Mouse (Mus musculus): ENCODE results near the gene Gstp1. TPM values are rescaled to one million over a fixed set of nuclear protein-coding genes. Genes with fewer than 3 reads are reported as not detected.

Gene Gstp1
- total and polyA plus RNA-seq, 2 experiments from 2014 or later: 245 to 642 TPM

- no peaks in the 10 kb centered on the region for H3K4me1 ChIP-seq (ENCODE audit: insufficient read depth)
- ATAC-seq: no peak
- no peaks in the 10 kb centered on the region for H3K9me3 ChIP-seq (ENCODE audit: low read length)
- H3K9ac ChIP-seq: no peak overlapping the region
- TF ChIP-seq CTCF (IDR thresholded peaks at IDR 0.05; ENCODE audit: low read depth): no peak
- H3K27me3 ChIP-seq (ENCODE audit: insufficient read depth, low read length): no peaks in the 10 kb centered on the region
- no peak for DNase-seq
- H3K4me2 ChIP-seq (ENCODE audit: low read depth): no peak overlapping the region
- H3K36me3 ChIP-seq (ENCODE audit: insufficient read depth): no peaks in the 10 kb centered on the region
- WGBS: 64% methylated on average over 15 of the region's 15 CpGs
- H3K27ac ChIP-seq (ENCODE audit: low read depth, low read length): no peak overlapping the region
- no peak overlapping the region for H3K4me3 ChIP-seq (ENCODE audit: low read depth, low read length)
Measured at GRCm38 (mm10) chr19:4055947-4056693, 18.3 kb upstream of the Gstp1 start.

GRCm38 (mm10) chr19:4055216-4055946, 17.6 kb upstream of the Gstp1 start:
- H3K9me3 ChIP-seq (ENCODE audit: low read length): no peaks in the 10 kb centered on the region
- WGBS: 69% methylated on average over 8 of the region's 8 CpGs
- no peak for TF ChIP-seq CTCF (IDR thresholded peaks at IDR 0.05; ENCODE audit: low read depth)
- H3K4me3 ChIP-seq (ENCODE audit: low read depth, low read length): no peak overlapping the region
- no peak overlapping the region for H3K9ac ChIP-seq
- no peak for DNase-seq
- H3K4me1 ChIP-seq (ENCODE audit: insufficient read depth): no peaks in the 10 kb centered on the region
- ATAC-seq: no peak
- H3K4me2 ChIP-seq (ENCODE audit: low read depth): no peak overlapping the region
- no peaks in the 10 kb centered on the region for H3K36me3 ChIP-seq (ENCODE audit: insufficient read depth)
- no peaks in the 10 kb centered on the region for H3K27me3 ChIP-seq (ENCODE audit: insufficient read depth, low read length)
- no peak overlapping the region for H3K27ac ChIP-seq (ENCODE audit: low read depth, low read length)

- DNase-seq (no peak), ATAC-seq (no peak)
- H3K9ac ChIP-seq: no peak overlapping the region
- H3K27me3 ChIP-seq (ENCODE audit: insufficient read depth, low read length): no peaks in the 10 kb centered on the region
- H3K27ac ChIP-seq (ENCODE audit: low read depth, low read length): no peak overlapping the region
- H3K36me3 ChIP-seq (ENCODE audit: insufficient read depth): no peaks in the 10 kb centered on the region
- no peak overlapping the region for H3K4me2 ChIP-seq (ENCODE audit: low read depth)
- H3K4me3 ChIP-seq (ENCODE audit: low read depth, low read length): no peak overlapping the region
- TF ChIP-seq CTCF (IDR thresholded peaks at IDR 0.05; ENCODE audit: low read depth): no peak
- no peaks in the 10 kb centered on the region for H3K9me3 ChIP-seq (ENCODE audit: low read length)
- 86% methylated on average over 5 of the region's 5 CpGs for WGBS
- H3K4me1 ChIP-seq (ENCODE audit: insufficient read depth): no peaks in the 10 kb centered on the region
Measured at GRCm38 (mm10) chr19:4054613-4055012, 16.8 kb upstream of the Gstp1 start.

GRCm38 (mm10) chr19:4052516-4053030, 14.8 kb upstream of the Gstp1 start:
- Histone ChIP-seq H3K4me1 (ENCODE audit: insufficient read depth) (no peaks in the 10 kb centered on the region), H3K9me3 (ENCODE audit: low read length) (no peaks in the 10 kb centered on the region), H3K27me3 (ENCODE audit: insufficient read depth, low read length) (no peaks in the 10 kb centered on the region), H3K36me3 (ENCODE audit: insufficient read depth) (no peaks in the 10 kb centered on the region), H3K4me3 (ENCODE audit: low read depth, low read length) (no peak overlapping the region), H3K27ac (ENCODE audit: low read depth, low read length) (no peak overlapping the region), H3K4me2 (ENCODE audit: low read depth) (no peak overlapping the region), H3K9ac (no peak overlapping the region)
- no peak for TF ChIP-seq CTCF (IDR thresholded peaks at IDR 0.05; ENCODE audit: low read depth)
- ATAC-seq (no peak), DNase-seq (no peak)
- 85% methylated on average over 5 of the region's 5 CpGs for WGBS

GRCm38 (mm10) chr19:4051741-4052515, 14.1 kb upstream of the Gstp1 start:
- no peaks in the 10 kb centered on the region for H3K4me1 ChIP-seq (ENCODE audit: insufficient read depth)
- no peak overlapping the region for H3K27ac ChIP-seq (ENCODE audit: low read depth, low read length)
- no peak overlapping the region for H3K4me2 ChIP-seq (ENCODE audit: low read depth)
- WGBS: 53% methylated on average over 10 of the region's 10 CpGs
- no peaks in the 10 kb centered on the region for H3K36me3 ChIP-seq (ENCODE audit: insufficient read depth)
- no peak overlapping the region for H3K4me3 ChIP-seq (ENCODE audit: low read depth, low read length)
- no peaks in the 10 kb centered on the region for H3K27me3 ChIP-seq (ENCODE audit: insufficient read depth, low read length)
- peak; percentile 72 for TF ChIP-seq CTCF (IDR thresholded peaks at IDR 0.05; ENCODE audit: low read depth)
- ATAC-seq (no peak), DNase-seq (peak; percentile 31)
- no peak overlapping the region for H3K9ac ChIP-seq
- no peaks in the 10 kb centered on the region for H3K9me3 ChIP-seq (ENCODE audit: low read length)

- no peak overlapping the region for H3K4me3 ChIP-seq (ENCODE audit: low read depth, low read length)
- no peak overlapping the region for H3K27ac ChIP-seq (ENCODE audit: low read depth, low read length)
- ATAC-seq (no peak), DNase-seq (no peak)
- H3K36me3 ChIP-seq (ENCODE audit: insufficient read depth): no peaks in the 10 kb centered on the region
- 96% methylated on average over 5 of the region's 5 CpGs for WGBS
- TF ChIP-seq CTCF (IDR thresholded peaks at IDR 0.05; ENCODE audit: low read depth): no peak; the same call in 1 of the 2 replicates
- H3K9me3 ChIP-seq (ENCODE audit: low read length): no peaks in the 10 kb centered on the region
- H3K4me2 ChIP-seq (ENCODE audit: low read depth): no peak overlapping the region
- H3K4me1 ChIP-seq (ENCODE audit: insufficient read depth): no peaks in the 10 kb centered on the region
- no peak overlapping the region for H3K9ac ChIP-seq
- no peaks in the 10 kb centered on the region for H3K27me3 ChIP-seq (ENCODE audit: insufficient read depth, low read length)
Measured at GRCm38 (mm10) chr19:4051016-4051415, 13.2 kb upstream of the Gstp1 start.
